Mouse (Mus musculus): ENCODE results near the gene Psmd5. TPM values are rescaled to one million over a fixed set of nuclear protein-coding genes. Genes with fewer than 3 reads are reported as not detected.
A peak's percentile ranks its signal among the peaks of the same experiment; 100 is the strongest.
"Not testable (repeated sequence)": the region's sequence is repeated elsewhere in the genome, so short reads cannot be mapped to it uniquely, and the experiment has no call there.

Psmd5 gene
- total and polyA plus RNA-seq, 2 experiments from 2014 or later = 28.6 to 37.2 TPM

DNA sequence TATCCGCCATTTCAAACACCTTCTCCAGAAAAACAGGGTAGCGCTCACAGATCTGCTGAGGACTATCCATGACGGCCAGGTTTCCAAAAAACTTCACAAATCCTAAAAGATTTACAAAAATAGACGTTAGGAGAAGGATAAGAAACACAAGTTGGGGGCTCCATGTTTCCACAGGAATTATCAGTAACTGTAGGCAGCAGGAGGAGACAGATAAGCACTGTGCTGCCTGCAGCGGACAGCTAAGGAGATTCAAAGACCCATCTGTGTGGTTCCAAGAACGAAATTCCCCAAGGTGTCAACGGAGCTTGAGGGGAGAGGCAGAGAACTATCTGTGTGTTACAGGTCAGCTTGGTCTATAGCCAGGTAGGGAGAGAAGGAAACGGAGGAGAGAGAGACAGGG lies 17.0 kb downstream of the Psmd5 start:
- Histone ChIP-seq H3K4me1 (ENCODE audit: control insufficient read depth, insufficient read depth) (no peaks in the 10 kb centered on the region), H3K36me3 (replicated peaks; ENCODE audit: control insufficient read depth, insufficient read depth, low read length) (peaks cover 81% of the 10 kb centered on the region), H3K4me3 (ENCODE audit: low read depth, low read length) (no peak overlapping the region), H3K9me3 (replicated peaks; ENCODE audit: control insufficient read depth, low read length) (no peaks in the 10 kb centered on the region), H3K27me3 (ENCODE audit: control insufficient read depth, insufficient read depth, low read length) (no peaks in the 10 kb centered on the region), H3K4me2 (ENCODE audit: low read depth, low read length) (no peak overlapping the region), H3K9ac (replicated peaks; ENCODE audit: low read depth, low read length) (no peak overlapping the region), H3K27ac (ENCODE audit: low read depth) (no peak overlapping the region)
- TF ChIP-seq CTCF (IDR thresholded peaks at IDR 0.05; ENCODE audit: low read depth) (no peak), EP300 (IDR thresholded peaks at IDR 0.05; ENCODE audit: low read depth) (no peak)
- 82% methylated on average over 8 of the region's 8 CpGs for WGBS
- ATAC-seq (ENCODE audit: insufficient read depth, low read depth) (no peak), DNase-seq (ENCODE audit: low spot score) (no peak)

DNA sequence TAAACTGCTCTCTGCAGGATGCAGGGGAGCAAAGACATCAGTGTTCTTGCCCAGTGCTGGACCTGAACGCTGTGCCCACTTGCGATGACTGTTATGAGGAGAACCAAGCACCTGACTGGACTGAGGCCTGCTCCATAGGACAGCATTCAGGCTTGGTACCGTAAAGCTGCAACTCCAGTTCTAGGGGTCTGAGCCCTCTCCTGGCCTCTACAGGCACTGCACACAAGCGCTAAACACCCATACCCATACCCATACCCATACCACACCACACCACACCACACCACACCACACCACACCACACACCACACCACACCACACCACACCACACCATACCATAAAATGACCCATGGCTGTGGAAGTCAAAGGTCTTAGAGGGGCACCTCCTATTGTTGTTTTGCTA lies 19.5 kb downstream of the Psmd5 start:
- no peak for TF ChIP-seq EP300 (IDR thresholded peaks at IDR 0.05; ENCODE audit: low read depth)
- TF ChIP-seq CTCF (IDR thresholded peaks at IDR 0.05; ENCODE audit: low read depth) = peak; percentile 26
- Histone ChIP-seq H3K27me3 (ENCODE audit: control insufficient read depth, insufficient read depth, low read length) (no peaks in the 10 kb centered on the region), H3K4me1 (ENCODE audit: control insufficient read depth, insufficient read depth) (no peaks in the 10 kb centered on the region), H3K9me3 (replicated peaks; ENCODE audit: control insufficient read depth, low read length) (no peaks in the 10 kb centered on the region), H3K27ac (ENCODE audit: low read depth) (no peak overlapping the region), H3K4me3 (ENCODE audit: low read depth, low read length) (no peak overlapping the region), H3K36me3 (replicated peaks; ENCODE audit: control insufficient read depth, insufficient read depth, low read length) (peaks cover 88% of the 10 kb centered on the region), H3K4me2 (ENCODE audit: low read depth, low read length) (no peak overlapping the region), H3K9ac (replicated peaks; ENCODE audit: low read depth, low read length) (no peak overlapping the region)
- no peak for ATAC-seq (ENCODE audit: insufficient read depth, low read depth)
- DNase-seq (ENCODE audit: low spot score) = no peak
- WGBS = 99% methylated on average over 4 of the region's 4 CpGs

DNA sequence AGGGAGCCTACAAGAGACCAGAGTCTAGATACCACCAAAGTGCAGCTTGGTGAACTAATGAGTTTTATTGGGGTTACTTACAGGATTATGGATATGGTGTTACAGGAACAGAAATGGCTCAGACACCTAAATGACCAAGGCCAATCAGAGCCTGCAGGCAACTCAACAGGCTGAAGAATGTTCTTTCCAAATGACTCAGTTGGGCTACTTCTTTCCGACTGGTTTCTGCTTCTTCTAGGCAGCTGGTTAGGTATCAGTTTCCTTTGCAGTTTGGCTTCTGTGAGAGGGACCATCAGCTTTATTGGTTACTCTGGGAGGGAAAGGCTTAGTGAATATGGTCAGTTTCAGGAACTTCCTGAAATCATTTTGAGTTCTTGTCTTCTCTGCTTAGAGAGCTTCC lies 27.1 kb downstream of the Psmd5 start:
- Histone ChIP-seq H3K27me3 (ENCODE audit: control insufficient read depth, insufficient read depth, low read length) (no peaks in the 10 kb centered on the region), H3K36me3 (replicated peaks; ENCODE audit: control insufficient read depth, insufficient read depth, low read length) (peaks cover 20% of the 10 kb centered on the region), H3K4me1 (ENCODE audit: control insufficient read depth, insufficient read depth) (no peaks in the 10 kb centered on the region), H3K27ac (ENCODE audit: low read depth) (no peak overlapping the region), H3K4me3 (ENCODE audit: low read depth, low read length) (no peak overlapping the region), H3K4me2 (ENCODE audit: low read depth, low read length) (no peak overlapping the region), H3K9ac (replicated peaks; ENCODE audit: low read depth, low read length) (no peak overlapping the region), H3K9me3 (replicated peaks; ENCODE audit: control insufficient read depth, low read length) (no peaks in the 10 kb centered on the region)
- ATAC-seq (ENCODE audit: insufficient read depth, low read depth) (no peak), DNase-seq (ENCODE audit: low spot score) (no peak)
- WGBS = 93% methylated on average over 1 of the region's 1 CpGs
- no peak for TF ChIP-seq EP300 (IDR thresholded peaks at IDR 0.05; ENCODE audit: low read depth)
- TF ChIP-seq CTCF (IDR thresholded peaks at IDR 0.05; ENCODE audit: low read depth) = no peak

DNA sequence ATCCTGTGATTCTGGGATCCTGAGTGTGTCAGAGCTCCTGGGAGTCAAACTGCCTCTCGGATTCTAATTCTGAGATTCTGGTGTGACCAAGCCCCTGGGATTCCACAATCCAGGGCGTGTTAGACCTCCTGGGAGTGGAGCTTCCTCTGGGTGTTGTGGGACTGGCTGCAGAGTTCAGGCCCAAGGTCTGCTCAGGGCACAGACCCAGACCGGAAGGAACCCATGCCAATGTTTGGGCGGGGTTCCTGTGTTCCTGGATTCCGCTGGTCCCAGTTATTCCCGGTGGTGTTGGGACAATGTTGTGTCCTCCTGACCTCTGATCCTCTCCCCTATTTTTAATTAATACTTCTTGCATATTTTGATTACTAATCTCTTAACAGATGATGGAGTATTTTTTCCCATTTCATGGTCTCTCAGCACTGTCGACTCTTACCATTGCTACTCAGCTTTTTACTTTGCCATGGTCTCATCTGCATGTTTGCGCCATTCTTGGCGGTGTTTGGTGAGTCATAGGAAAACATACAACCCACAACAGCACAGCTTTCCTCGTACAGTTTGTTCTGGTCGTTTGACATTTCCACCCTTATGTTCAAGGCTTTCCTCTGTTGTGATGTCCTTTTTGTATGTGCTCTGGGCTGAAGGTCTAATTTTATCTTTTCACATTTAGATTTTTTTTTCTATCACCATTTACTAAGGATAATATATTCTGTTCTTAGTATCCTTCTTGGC lies 31.4 kb downstream of the Psmd5 start:
- ATAC-seq (ENCODE audit: insufficient read depth, low read depth) = no peak
- DNase-seq (ENCODE audit: low spot score) = no peak
- H3K27ac ChIP-seq (ENCODE audit: low read depth) = peak overlapping the region; percentile 20; the same call in 1 of the 2 replicates
- WGBS = 58% methylated on average over 11 of the region's 11 CpGs
- no peak overlapping the region for H3K4me3 ChIP-seq (ENCODE audit: low read depth, low read length)
- no peaks in the 10 kb centered on the region for H3K27me3 ChIP-seq (ENCODE audit: control insufficient read depth, insufficient read depth, low read length)
- TF ChIP-seq CTCF (IDR thresholded peaks at IDR 0.05; ENCODE audit: low read depth) (no peak), EP300 (IDR thresholded peaks at IDR 0.05; ENCODE audit: low read depth) (no peak)
- no peaks in the 10 kb centered on the region for H3K4me1 ChIP-seq (ENCODE audit: control insufficient read depth, insufficient read depth)
- H3K4me2 ChIP-seq (ENCODE audit: low read depth, low read length) = no peak overlapping the region
- no peak overlapping the region for H3K9ac ChIP-seq (replicated peaks; ENCODE audit: low read depth, low read length)
- H3K36me3 ChIP-seq (replicated peaks; ENCODE audit: control insufficient read depth, insufficient read depth, low read length) = no peaks in the 10 kb centered on the region
- H3K9me3 ChIP-seq (replicated peaks; ENCODE audit: control insufficient read depth, low read length) = no peaks in the 10 kb centered on the region

DNA sequence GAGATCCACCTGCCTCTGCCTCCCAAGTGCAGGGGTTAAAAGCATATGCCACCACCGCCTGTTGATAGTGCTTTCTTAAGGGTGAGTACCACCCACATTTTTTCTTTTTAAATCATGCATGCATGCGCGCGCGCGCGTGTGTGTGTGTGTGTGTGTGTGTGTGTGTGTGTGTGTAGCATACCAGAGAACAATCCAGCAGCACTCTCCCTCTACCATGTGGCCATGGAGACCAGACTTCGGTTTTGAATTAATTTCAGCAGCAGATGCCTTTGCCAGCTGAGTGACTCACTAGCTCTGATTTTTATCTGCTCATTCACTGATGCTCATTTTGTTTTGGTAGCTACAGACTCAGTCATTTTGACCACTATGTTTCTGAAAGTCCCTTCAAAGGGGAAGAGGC lies 33.1 kb downstream of the Psmd5 start:
- Histone ChIP-seq H3K4me2 (ENCODE audit: low read depth, low read length) (no peak overlapping the region), H3K9me3 (replicated peaks; ENCODE audit: control insufficient read depth, low read length) (no peaks in the 10 kb centered on the region), H3K4me3 (ENCODE audit: low read depth, low read length) (no peak overlapping the region), H3K4me1 (ENCODE audit: control insufficient read depth, insufficient read depth) (no peaks in the 10 kb centered on the region), H3K36me3 (replicated peaks; ENCODE audit: control insufficient read depth, insufficient read depth, low read length) (no peaks in the 10 kb centered on the region), H3K9ac (replicated peaks; ENCODE audit: low read depth, low read length) (no peak overlapping the region), H3K27ac (ENCODE audit: low read depth) (no peak overlapping the region), H3K27me3 (ENCODE audit: control insufficient read depth, insufficient read depth, low read length) (no peaks in the 10 kb centered on the region)
- 81% methylated on average over 8 of the region's 8 CpGs for WGBS
- TF ChIP-seq EP300 (IDR thresholded peaks at IDR 0.05; ENCODE audit: low read depth) = no peak
- TF ChIP-seq CTCF (IDR thresholded peaks at IDR 0.05; ENCODE audit: low read depth) = no peak
- ATAC-seq (ENCODE audit: insufficient read depth, low read depth) = no peak
- no peak for DNase-seq (ENCODE audit: low spot score)

DNA sequence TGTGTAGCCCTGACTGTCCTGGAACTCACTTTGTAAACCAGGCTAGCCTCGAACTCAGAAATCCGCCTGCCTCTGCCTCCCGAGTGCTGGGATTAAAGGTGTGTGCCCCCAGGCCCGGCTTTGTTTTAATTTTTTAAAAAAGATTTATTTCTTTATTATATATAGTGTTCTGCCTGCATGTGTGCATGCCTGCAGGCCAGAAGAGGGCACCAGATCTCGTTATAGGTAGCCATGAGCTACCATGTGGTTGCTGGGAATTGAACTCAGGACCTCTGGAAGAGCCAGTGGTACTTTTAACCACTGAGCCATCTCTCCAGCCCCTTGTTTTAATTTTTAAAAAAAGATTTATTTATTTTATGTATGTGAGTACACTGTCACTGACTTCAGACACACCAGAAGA lies 34.6 kb downstream of the Psmd5 start:
- H3K36me3 ChIP-seq (replicated peaks; ENCODE audit: control insufficient read depth, insufficient read depth, low read length); H3K9ac ChIP-seq (replicated peaks; ENCODE audit: low read depth, low read length); ATAC-seq (ENCODE audit: insufficient read depth, low read depth); H3K27me3 ChIP-seq (ENCODE audit: control insufficient read depth, insufficient read depth, low read length); H3K9me3 ChIP-seq (replicated peaks; ENCODE audit: control insufficient read depth, low read length); H3K4me2 ChIP-seq (ENCODE audit: low read depth, low read length); H3K4me1 ChIP-seq (ENCODE audit: control insufficient read depth, insufficient read depth); DNase-seq (ENCODE audit: low spot score); H3K4me3 ChIP-seq (ENCODE audit: low read depth, low read length); H3K27ac ChIP-seq (ENCODE audit: low read depth): not testable (repeated sequence)
- WGBS = 68% methylated on average over 5 of the region's 5 CpGs
